Mouse (Mus musculus): ENCODE results near the gene Zfp143. TPM values are rescaled to one million over a fixed set of nuclear protein-coding genes. Genes with fewer than 3 reads are reported as not detected.

The Zfp143 gene
- total and polyA plus RNA-seq, 3 experiments = 13.9 to 15.7 TPM; not detected in 1

DNA sequence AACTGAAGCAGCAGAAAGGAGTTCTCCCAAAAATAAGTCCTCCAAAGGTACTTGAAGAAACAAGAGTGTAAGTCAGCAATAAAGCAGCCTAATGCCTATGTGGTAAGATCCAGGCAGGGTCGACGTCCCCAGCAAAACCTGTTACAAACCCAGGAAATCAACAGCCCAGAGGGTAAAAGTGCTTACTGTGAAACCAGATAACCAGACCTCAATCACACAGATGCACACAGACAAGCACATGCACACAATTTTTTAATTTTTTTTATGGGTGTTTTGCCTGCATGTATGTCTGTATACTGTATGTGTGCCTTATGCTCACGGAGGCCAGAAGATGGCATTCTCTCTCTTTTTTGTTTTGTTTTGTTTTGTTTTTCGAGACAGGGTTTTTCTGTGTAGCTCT is 35.3 kb downstream of the Zfp143 start:
- H3K9ac ChIP-seq (ENCODE audit: control insufficient read depth, low read depth, low read length, poor library complexity, severe bottlenecking) = no peak overlapping the region
- H3K27ac ChIP-seq (ENCODE audit: control insufficient read depth, low read depth, low read length) = no peak overlapping the region
- no peaks in the 10 kb centered on the region for H3K9me3 ChIP-seq (replicated peaks; ENCODE audit: insufficient read depth, low read length)
- peak; percentile 20 for DNase-seq (ENCODE audit: low read depth, low spot score)
- H3K4me1 ChIP-seq (ENCODE audit: control insufficient read depth in 1 of 2, insufficient read depth in 2 of 2, low read length in 2 of 2) = no peaks in the 10 kb centered on the region
- H3K79me2 ChIP-seq (ENCODE audit: control insufficient read depth, insufficient read depth, low read length, poor library complexity) = no peaks in the 10 kb centered on the region
- H3K27me3 ChIP-seq (ENCODE audit: control insufficient read depth in 1 of 2, insufficient read depth in 2 of 2, low read length in 2 of 2) = no peaks in the 10 kb centered on the region
- H3K36me3 ChIP-seq (ENCODE audit: control insufficient read depth in 1 of 2, insufficient read depth in 2 of 2, low read length in 2 of 2) = peaks cover 0 to 19% of the 10 kb centered on the region in 2 experiments; a peak in 2 of 4 replicates
- H3K4me3 ChIP-seq (ENCODE audit: control insufficient read depth in 1 of 2, insufficient read depth in 1 of 2, low read depth in 2 of 2, low read length in 2 of 2) = no peak overlapping the region
- TF ChIP-seq MEF2A (IDR thresholded peaks at IDR 0.05; ENCODE audit: extremely low read depth, insufficient replicate concordance, low read depth, low read length, poor library complexity, severe bottlenecking) (no peak), RAD21 (IDR thresholded peaks at IDR 0.05; ENCODE audit: low read depth, low read length) (peak; percentile 6)

DNA sequence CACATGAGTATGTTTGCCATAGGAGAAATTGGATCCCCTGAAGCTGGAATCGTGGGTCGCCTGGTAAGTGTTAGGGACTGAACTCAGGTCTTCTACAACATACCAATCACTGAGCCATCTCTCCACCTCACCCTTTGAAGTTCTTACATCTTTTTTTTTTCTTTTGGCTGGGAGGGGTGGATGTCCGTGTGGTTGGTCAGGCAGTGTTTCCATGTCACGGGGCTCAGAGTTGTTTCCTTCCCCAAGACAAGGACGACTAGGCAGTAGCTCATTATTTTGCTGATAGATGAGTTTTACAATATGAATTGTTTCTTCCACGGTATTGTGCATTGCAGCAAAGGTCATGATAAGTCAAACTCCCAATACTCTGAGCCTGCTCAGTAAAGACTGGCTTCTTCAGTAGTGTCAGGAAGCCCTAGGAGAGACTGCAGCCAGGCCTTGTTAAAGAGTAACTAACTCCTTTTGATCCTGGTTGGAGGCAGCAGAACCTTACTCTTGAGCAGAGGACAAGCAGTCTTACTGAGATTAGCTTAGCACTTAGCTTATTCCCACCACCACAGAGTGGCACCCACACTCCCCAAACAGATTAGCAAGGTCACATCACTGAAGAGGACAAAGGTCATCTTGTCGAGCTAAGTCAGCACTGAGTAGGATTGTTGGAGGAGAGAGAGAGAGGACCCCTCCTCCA is 36.2 kb downstream of the Zfp143 start:
- no peak overlapping the region for H3K27ac ChIP-seq (ENCODE audit: control insufficient read depth, low read depth, low read length)
- H3K79me2 ChIP-seq (ENCODE audit: control insufficient read depth, insufficient read depth, low read length, poor library complexity) = no peaks in the 10 kb centered on the region
- H3K9me3 ChIP-seq (replicated peaks; ENCODE audit: insufficient read depth, low read length) = no peaks in the 10 kb centered on the region
- no peaks in the 10 kb centered on the region for H3K4me1 ChIP-seq (ENCODE audit: control insufficient read depth in 1 of 2, insufficient read depth in 2 of 2, low read length in 2 of 2)
- no peak overlapping the region for H3K4me3 ChIP-seq (ENCODE audit: control insufficient read depth in 1 of 2, insufficient read depth in 1 of 2, low read depth in 2 of 2, low read length in 2 of 2)
- TF ChIP-seq USF1 (IDR thresholded peaks at IDR 0.05; ENCODE audit: low read depth, low read length) = no peak
- TF ChIP-seq CHD2 (IDR thresholded peaks at IDR 0.05; ENCODE audit: low read length) = no peak
- TF ChIP-seq UBTF (IDR thresholded peaks at IDR 0.05; ENCODE audit: borderline replicate concordance, insufficient read depth, low read depth, low read length) = no peak
- TF ChIP-seq MAFK (IDR thresholded peaks at IDR 0.05; ENCODE audit: borderline replicate concordance, low read depth, low read length) = no peak
- no peak for TF ChIP-seq MYC (IDR thresholded peaks at IDR 0.05; ENCODE audit: low read depth, low read length)
- no peak for TF ChIP-seq USF2 (IDR thresholded peaks at IDR 0.05; ENCODE audit: borderline replicate concordance in 1 of 2, insufficient read depth in 1 of 2, low read depth in 1 of 2, low read length in 2 of 2)
- TF ChIP-seq NRF1 (IDR thresholded peaks at IDR 0.05; ENCODE audit: insufficient read depth, low read depth, low read length, poor library complexity, severe bottlenecking) = no peak
- TF ChIP-seq ZMIZ1 (IDR thresholded peaks at IDR 0.05; ENCODE audit: low read depth, low read length) = no peak
- no peak for TF ChIP-seq MAZ (IDR thresholded peaks at IDR 0.05; ENCODE audit: low read depth, low read length)
- no peak for TF ChIP-seq BHLHE40 (IDR thresholded peaks at IDR 0.05; ENCODE audit: borderline replicate concordance, low read depth, low read length)
- TF ChIP-seq RCOR1 (IDR thresholded peaks at IDR 0.05; ENCODE audit: low read depth, low read length) = no peak
- TF ChIP-seq HCFC1 (IDR thresholded peaks at IDR 0.05; ENCODE audit: low read depth, low read length) = no peak
- TF ChIP-seq MXI1 (IDR thresholded peaks at IDR 0.05; ENCODE audit: low read depth, low read length) = no peak
- TF ChIP-seq CHD1 (IDR thresholded peaks at IDR 0.05; ENCODE audit: low read depth, low read length) = no peak
- H3K27me3 ChIP-seq (ENCODE audit: control insufficient read depth in 1 of 2, insufficient read depth in 2 of 2, low read length in 2 of 2) = no peaks in the 10 kb centered on the region
- H3K9ac ChIP-seq (ENCODE audit: control insufficient read depth, low read depth, low read length, poor library complexity, severe bottlenecking) = no peak overlapping the region
- peaks cover 0 to 15% of the 10 kb centered on the region in 2 experiments; a peak in 2 of 4 replicates for H3K36me3 ChIP-seq (ENCODE audit: control insufficient read depth in 1 of 2, insufficient read depth in 2 of 2, low read length in 2 of 2)
- no peak for DNase-seq (ENCODE audit: low read depth, low spot score)
